Comparison of ENCODE assay signal across 11 mouse cellular contexts in genomic region chr11:120256981-120257820, GRCm38 (mm10). TPM values are rescaled to one million over a fixed set of nuclear protein-coding genes. Genes with fewer than 3 reads are reported as not detected.
DNase-seq lines count a peak whose midpoint lies in the region; ATAC-seq and TF ChIP-seq lines count a peak whose summit lies in the region.
"Had no signal": no experiment of that assay in that cellular context is flagged by ENCODE, and none has a peak within 500 bp of the region (broad histone marks: within the 10 kb centered on the region; RNA-seq: fewer than 3 reads in every experiment).

No protein-coding gene starts in this region.

- H3K4me2 ChIP-seq in heart, embryonic 11.5 days = no peak overlapping the region
- no peak overlapping the region for H3K4me2 ChIP-seq in midbrain, embryonic 14.5 days (ENCODE audit: low read length)

- no peak overlapping the region for H3K4me3 ChIP-seq in heart, adult 2 months
- H3K4me3 ChIP-seq in heart, embryonic 11.5 days (ENCODE audit: low read depth, low read length) = no peak overlapping the region
- no peak overlapping the region for H3K4me3 ChIP-seq in brown adipose tissue, adult 24 weeks (ENCODE audit: insufficient read depth, low read depth, low read length)
- H3K4me3 ChIP-seq in midbrain, embryonic 14.5 days (replicated peaks; ENCODE audit: low read depth, low read length) = no peak overlapping the region

- TF ChIP-seq EP300 in heart, adult 2 months (IDR thresholded peaks at IDR 0.05; ENCODE audit: insufficient read depth, low read depth, low read length) = no peak

- H3K4me1 ChIP-seq in heart, adult 2 months (ENCODE audit: control insufficient read depth, insufficient read depth, low read length) = peaks cover 46% of the 10 kb centered on the region
- peaks cover 61% of the 10 kb centered on the region for H3K4me1 ChIP-seq in heart, embryonic 11.5 days (ENCODE audit: control insufficient read depth, insufficient read depth, low read length)
- H3K4me1 ChIP-seq in brown adipose tissue, adult 24 weeks (ENCODE audit: control insufficient read depth, insufficient read depth, insufficient read length, low read length) = peaks cover 67% of the 10 kb centered on the region
- peaks cover 83% of the 10 kb centered on the region for H3K4me1 ChIP-seq in midbrain, embryonic 14.5 days (ENCODE audit: control insufficient read depth, insufficient read depth, low read length)

- no peak for ATAC-seq in heart, embryonic 11.5 days (replicated peaks; ENCODE audit: insufficient number of reproducible peaks, low FRiP score, low TSS enrichment)
- ATAC-seq in midbrain, embryonic 14.5 days (ENCODE audit: low FRiP score, low TSS enrichment) = no peak

- 0 out of 2 replicates have a peak, but pooled peaks cover 1% of the 10 kb centered on the region for H3K79me2 ChIP-seq in heart, adult 2 months (replicated peaks; ENCODE audit: control insufficient read depth, insufficient read depth, low read length)

- peak overlapping the region; percentile 49 for H3K27ac ChIP-seq in heart, adult 2 months
- H3K27ac ChIP-seq in heart, embryonic 11.5 days (ENCODE audit: low read depth, low read length) = no peak overlapping the region
- H3K27ac ChIP-seq in brown adipose tissue, adult 24 weeks (replicated peaks; ENCODE audit: low read depth, low read length) = peak overlapping the region; percentile 22; the same call in 1 of the 2 replicates
- H3K27ac ChIP-seq in midbrain, embryonic 14.5 days (replicated peaks; ENCODE audit: low read depth, low read length) = no peak overlapping the region

- peak in 1 of 2 experiments; percentile 47 for DNase-seq in heart, adult 2 months
- peak; percentile 89 for DNase-seq in MN1 (ENCODE audit: low spot score)
- peak; percentile 70 for DNase-seq in midbrain, embryonic 14.5 days
- no peak for DNase-seq in spleen, postnatal 14 days (ENCODE audit: low spot score in 2 of 2)
- DNase-seq in testis, postnatal 10 days (ENCODE audit: low spot score) = no peak
- no peak for DNase-seq in urinary bladder, adult 18-20 months (ENCODE audit: low spot score in 2 of 2)
- DNase-seq: cerebellum, adult 9-10 months; gastrocnemius, postnatal 10 days; kidney, adult 2 months had no signal

- no peaks in the 10 kb centered on the region for H3K27me3 ChIP-seq in heart, adult 2 months (ENCODE audit: control insufficient read depth, insufficient read depth, low read length)
- H3K27me3 ChIP-seq in heart, embryonic 11.5 days (ENCODE audit: control insufficient read depth, insufficient read depth, low read length) = no peaks in the 10 kb centered on the region
- no peaks in the 10 kb centered on the region for H3K27me3 ChIP-seq in midbrain, embryonic 14.5 days (ENCODE audit: control insufficient read depth, insufficient read depth, low read length)

- H3K9me3 ChIP-seq in heart, embryonic 11.5 days (replicated peaks; ENCODE audit: control insufficient read depth, low read length) = no peaks in the 10 kb centered on the region
- no peaks in the 10 kb centered on the region for H3K9me3 ChIP-seq in midbrain, embryonic 14.5 days (ENCODE audit: control insufficient read depth, low read length)

- no peak overlapping the region for H3K9ac ChIP-seq in heart, adult 2 months (ENCODE audit: low read depth, low read length)
- no peak overlapping the region for H3K9ac ChIP-seq in heart, embryonic 11.5 days (ENCODE audit: low read depth, low read length)
- H3K9ac ChIP-seq in midbrain, embryonic 14.5 days (replicated peaks; ENCODE audit: low read length) = no peak overlapping the region

- intact Hi-C loops in heart, adult 2 months (cut with DNase I) = loop anchor here (5.0 kb wide), 1 partner anchor 115 kb away; no protein-coding TSS in a partner anchor

- WGBS in heart, adult 2 months = 52% methylated on average over 10 of the region's 10 CpGs
- WGBS in heart, embryonic 11.5 days (ENCODE audit: insufficient replicate concordance) = 68% methylated on average over 10 of the region's 10 CpGs
- WGBS in midbrain, embryonic 14.5 days = 50% methylated on average over 10 of the region's 10 CpGs

- H3K36me3 ChIP-seq in heart, adult 2 months (ENCODE audit: control insufficient read depth, insufficient read depth, low read length) = peaks cover 2% of the 10 kb centered on the region; the same call in 1 of the 2 replicates
- H3K36me3 ChIP-seq in heart, embryonic 11.5 days (ENCODE audit: control insufficient read depth, insufficient read depth, low read length) = no peaks in the 10 kb centered on the region
- peaks cover 23% of the 10 kb centered on the region for H3K36me3 ChIP-seq in midbrain, embryonic 14.5 days (ENCODE audit: control insufficient read depth, insufficient read depth, low read length)

- TF ChIP-seq CTCF in heart, adult 2 months (IDR thresholded peaks at IDR 0.05) = no peak

- no peak for TF ChIP-seq POLR2A in heart, adult 2 months (IDR thresholded peaks at IDR 0.05; ENCODE audit: insufficient read depth, low read depth, low read length)

RNA-seq across cellular contexts. Expression of gene Bahcc1, which starts 24.5 kb away (rescaled TPM):
- 1 to 10 TPM; 5.4 to 9.7 TPM for total RNA-seq in heart, adult 2 months (2021)
- polyA plus RNA-seq in heart, adult 2 months (2012; rRNA removed) = 5.9 and 6.4 TPM in 2 replicates
- 7.0 and 9.1 TPM in 2 replicates for polyA plus RNA-seq in heart, embryonic 11.5 days (2014; fragmentation: Nextera tagmentation; extraction: Ambion mirVana)
- 5.7 and 5.9 TPM in 2 replicates for polyA plus RNA-seq in brown adipose tissue, adult 24 weeks (2012; ENCODE audit: insufficient read depth, insufficient read length, missing spikeins)
- 20.0 and 25.9 TPM in 2 replicates for polyA plus RNA-seq in midbrain, embryonic 14.5 days (2014; fragmentation: Nextera tagmentation; extraction: Ambion mirVana)

Comparison
In these comparisons a context has a peak if more than half of its experiments do, and no peak if none do; other contexts are left out.
1. H3K27ac ChIP-seq: peak in heart, adult 2 months (single experiment) and brown adipose tissue, adult 24 weeks (single experiment); none in heart, embryonic 11.5 days (single experiment) and midbrain, embryonic 14.5 days (single experiment).
2. DNase-seq: peak in MN1 (single experiment) and midbrain, embryonic 14.5 days (single experiment); none in spleen, postnatal 14 days (0 of 2), testis, postnatal 10 days (single experiment) and urinary bladder, adult 18-20 months (0 of 2).